Mouse (Mus musculus) liver, embryonic 18 days (tissue): ENCODE results near the gene Fasn. TPM values are rescaled to one million over a fixed set of nuclear protein-coding genes. Genes with fewer than 3 reads are reported as not detected.

Experiments used
- polyA plus RNA-seq: library from polyadenylated mRNA; depleted of rRNA; stranded (reverse); fragments of >200 nt; gene quantifications from 2 replicates; pipeline ENCODE4 v1.2.3, GENCODE M21; 2012; rRNA removed

Gene Fasn
- polyA plus RNA-seq: 99.0 and 126 TPM in 2 replicates

GRCm38 (mm10) chr11:120823956-120824786 lies at the start of gene Fasn:
Gene Fasn (minus strand): TSS chr11:120824547.

GRCm38 (mm10) chr11:120795756-120796613 lies 28.4 kb downstream of the Fasn start, which contains the start of gene Dus1l:
Gene Dus1l (minus strand): TSS chr11:120796403.

GRCm38 (mm10) chr11:120784064-120784791 lies 40.1 kb downstream of the Fasn start, which contains the start of the genes Rfng and Gps1:
Gene Rfng (minus strand): TSS chr11:120784207.
Gene Gps1 (plus strand): TSS chr11:120784272.

GRCm38 (mm10) chr11:120762672-120763041 lies 61.7 kb downstream of the Fasn start, which contains the start of gene Hmga1b:
Gene Hmga1b (plus strand): TSS chr11:120762794.

Other genes with a start within 250 kb of the Fasn start
- 142 and 152 TPM in 2 replicates for gene Arhgdia, start 242.9 kb downstream of the Fasn start, polyA plus RNA-seq
- 49.6 and 60.6 TPM in 2 replicates for gene Alyref, start 226.2 kb downstream of the Fasn start, polyA plus RNA-seq
- gene Anapc11, start 226.1 kb downstream of the Fasn start, polyA plus RNA-seq: 34.4 and 36.3 TPM in 2 replicates
- 4.7 TPM in 2 replicates for gene Npb, start 216.1 kb downstream of the Fasn start, polyA plus RNA-seq
- 389 and 419 TPM in 2 replicates for gene Pcyt2, start 206.6 kb downstream of the Fasn start, polyA plus RNA-seq
- 30.4 and 32.8 TPM in 2 replicates for gene Sirt7, start 199.3 kb downstream of the Fasn start, polyA plus RNA-seq
- gene Mafg, start 190.9 kb downstream of the Fasn start, polyA plus RNA-seq: 28.0 and 31.0 TPM in 2 replicates
- 6.9 and 7.8 TPM in 2 replicates for gene Pycr1, start 180.8 kb downstream of the Fasn start, polyA plus RNA-seq
- 0.19 and 0.43 TPM in 2 replicates for gene Myadml2, start 176.4 kb downstream of the Fasn start, polyA plus RNA-seq
- gene Notum, start 163.4 kb downstream of the Fasn start, polyA plus RNA-seq: 0.25 and 0.26 TPM in 2 replicates
- 23.8 and 25.4 TPM in 2 replicates for gene Aspscr1, start 151.6 kb downstream of the Fasn start, polyA plus RNA-seq
- 54.1 and 60.7 TPM in 2 replicates for gene Cenpx, start 110.8 kb downstream of the Fasn start, polyA plus RNA-seq
- gene Lrrc45, start 110.6 kb downstream of the Fasn start, polyA plus RNA-seq: 7.4 and 8.9 TPM in 2 replicates
- gene Rac3, start 103.1 kb downstream of the Fasn start, polyA plus RNA-seq: 1.2 and 1.7 TPM in 2 replicates
- gene Dcxr, start 97.3 kb downstream of the Fasn start, polyA plus RNA-seq: 42.2 and 46.5 TPM in 2 replicates
- 0.03 and 0.24 TPM in 2 replicates for gene Cbr2, start 92.4 kb downstream of the Fasn start, polyA plus RNA-seq
- 1.1 TPM in 2 replicates for gene Hmga1b, start 61.8 kb downstream of the Fasn start, polyA plus RNA-seq
- 5.5 and 6.7 TPM in 2 replicates for gene Rfng, start 40.3 kb downstream of the Fasn start, polyA plus RNA-seq
- 49.2 and 50.9 TPM in 2 replicates for gene Gps1, start 40.3 kb downstream of the Fasn start, polyA plus RNA-seq
- gene Dus1l, start 28.1 kb downstream of the Fasn start, polyA plus RNA-seq: 25.6 and 27.9 TPM in 2 replicates
- gene Ccdc57, start 108.3 kb upstream of the Fasn start, polyA plus RNA-seq: 1.3 and 1.6 TPM in 2 replicates
- 22.8 and 24.2 TPM in 2 replicates for gene Slc16a3, start 123.9 kb upstream of the Fasn start, polyA plus RNA-seq
- 29.6 and 32.7 TPM in 2 replicates for gene Csnk1d, start 166.8 kb upstream of the Fasn start, polyA plus RNA-seq
- gene Cd7, start 214.9 kb upstream of the Fasn start, polyA plus RNA-seq: 1.0 and 2.6 TPM in 2 replicates
- 0.02 and 0.08 TPM in 2 replicates for gene Sectm1b, start 239.0 kb upstream of the Fasn start, polyA plus RNA-seq